Mouse (Mus musculus): ENCODE measurements around the gene Epas1. TPM values are rescaled to one million over a fixed set of nuclear protein-coding genes. Genes with fewer than 3 reads are reported as not detected.

The Epas1 gene
- total and polyA plus RNA-seq, 2 experiments from 2014 or later: 4.7 to 14.3 TPM

GRCm38 (mm10) chr17:86713591-86713990 lies 39.9 kb upstream of the Epas1 start:
- WGBS: 40% methylated on average over 8 of the region's 8 CpGs
- no peak for TF ChIP-seq CTCF (IDR thresholded peaks at IDR 0.05; ENCODE audit: low read depth)
- ATAC-seq: no peak

GRCm38 (mm10) chr17:86724786-86725415 lies 28.6 kb upstream of the Epas1 start:
- H3K27me3 ChIP-seq (ENCODE audit: insufficient read depth, low read length): no peaks in the 10 kb centered on the region
- WGBS: 75% methylated on average over 8 of the region's 8 CpGs
- H3K4me1 ChIP-seq (ENCODE audit: insufficient read depth): no peaks in the 10 kb centered on the region
- H3K27ac ChIP-seq (ENCODE audit: low read depth, low read length): no peak overlapping the region
- H3K4me3 ChIP-seq (ENCODE audit: low read depth, low read length): no peak overlapping the region
- DNase-seq: peak; percentile 14
- no peak for ATAC-seq
- H3K9ac ChIP-seq: no peak overlapping the region
- no peak for TF ChIP-seq CTCF (IDR thresholded peaks at IDR 0.05; ENCODE audit: low read depth)
- H3K36me3 ChIP-seq (ENCODE audit: insufficient read depth): no peaks in the 10 kb centered on the region
- no peaks in the 10 kb centered on the region for H3K9me3 ChIP-seq (ENCODE audit: low read length)
- H3K4me2 ChIP-seq (ENCODE audit: low read depth): no peak overlapping the region

More at GRCm38 (mm10) chr17:86713591-86713990, 39.9 kb upstream of the Epas1 start:
- Histone ChIP-seq H3K4me3 (ENCODE audit: low read depth, low read length) (no peak overlapping the region), H3K27ac (ENCODE audit: low read depth, low read length) (no peak overlapping the region), H3K36me3 (ENCODE audit: insufficient read depth) (no peaks in the 10 kb centered on the region), H3K9ac (no peak overlapping the region), H3K4me1 (ENCODE audit: insufficient read depth) (no peaks in the 10 kb centered on the region), H3K27me3 (ENCODE audit: insufficient read depth, low read length) (no peaks in the 10 kb centered on the region), H3K4me2 (ENCODE audit: low read depth) (no peak overlapping the region), H3K9me3 (ENCODE audit: low read length) (no peaks in the 10 kb centered on the region)
- no peak for DNase-seq

GRCm38 (mm10) chr17:86726480-86726879 lies 27.0 kb upstream of the Epas1 start:
- H3K9me3 ChIP-seq (ENCODE audit: low read length): no peaks in the 10 kb centered on the region
- H3K27me3 ChIP-seq (ENCODE audit: insufficient read depth, low read length): no peaks in the 10 kb centered on the region
- no peak for TF ChIP-seq CTCF (IDR thresholded peaks at IDR 0.05; ENCODE audit: low read depth)
- no peak overlapping the region for H3K9ac ChIP-seq
- ATAC-seq (no peak), DNase-seq (peak; percentile 16)
- no peak overlapping the region for H3K4me3 ChIP-seq (ENCODE audit: low read depth, low read length)
- H3K4me1 ChIP-seq (ENCODE audit: insufficient read depth): no peaks in the 10 kb centered on the region
- no peak overlapping the region for H3K4me2 ChIP-seq (ENCODE audit: low read depth)
- H3K36me3 ChIP-seq (ENCODE audit: insufficient read depth): no peaks in the 10 kb centered on the region
- 52% methylated on average over 7 of the region's 7 CpGs for WGBS
- no peak overlapping the region for H3K27ac ChIP-seq (ENCODE audit: low read depth, low read length)

GRCm38 (mm10) chr17:86727031-86727430 lies 26.5 kb upstream of the Epas1 start:
- no peak for ATAC-seq

GRCm38 (mm10) chr17:86731273-86731672 lies 22.2 kb upstream of the Epas1 start:
- Histone ChIP-seq H3K27ac (ENCODE audit: low read depth, low read length) (no peak overlapping the region), H3K4me1 (ENCODE audit: insufficient read depth) (no peaks in the 10 kb centered on the region), H3K36me3 (ENCODE audit: insufficient read depth) (no peaks in the 10 kb centered on the region), H3K4me3 (ENCODE audit: low read depth, low read length) (no peak overlapping the region), H3K27me3 (ENCODE audit: insufficient read depth, low read length) (no peaks in the 10 kb centered on the region), H3K9me3 (ENCODE audit: low read length) (no peaks in the 10 kb centered on the region), H3K9ac (no peak overlapping the region), H3K4me2 (ENCODE audit: low read depth) (no peak overlapping the region)
- WGBS: 82% methylated on average over 6 of the region's 6 CpGs
- no peak for TF ChIP-seq CTCF (IDR thresholded peaks at IDR 0.05; ENCODE audit: low read depth)
- DNase-seq (no peak), ATAC-seq (no peak)

More at GRCm38 (mm10) chr17:86727031-86727430, 26.5 kb upstream of the Epas1 start:
- Histone ChIP-seq H3K4me1 (ENCODE audit: insufficient read depth) (no peaks in the 10 kb centered on the region), H3K27me3 (ENCODE audit: insufficient read depth, low read length) (no peaks in the 10 kb centered on the region), H3K36me3 (ENCODE audit: insufficient read depth) (no peaks in the 10 kb centered on the region), H3K9ac (no peak overlapping the region), H3K4me3 (ENCODE audit: low read depth, low read length) (no peak overlapping the region), H3K4me2 (ENCODE audit: low read depth) (no peak overlapping the region), H3K9me3 (ENCODE audit: low read length) (no peaks in the 10 kb centered on the region), H3K27ac (ENCODE audit: low read depth, low read length) (no peak overlapping the region)
- DNase-seq: no peak
- WGBS: 87% methylated on average over 7 of the region's 7 CpGs
- TF ChIP-seq CTCF (IDR thresholded peaks at IDR 0.05; ENCODE audit: low read depth): no peak

GRCm38 (mm10) chr17:86732024-86732423 lies 21.5 kb upstream of the Epas1 start:
- peak; percentile 69 for ATAC-seq
- H3K9me3 ChIP-seq (ENCODE audit: low read length): no peaks in the 10 kb centered on the region
- TF ChIP-seq CTCF (IDR thresholded peaks at IDR 0.05; ENCODE audit: low read depth): no peak
- no peak for DNase-seq
- H3K4me3 ChIP-seq (ENCODE audit: low read depth, low read length): no peak overlapping the region
- no peak overlapping the region for H3K4me2 ChIP-seq (ENCODE audit: low read depth)
- no peak overlapping the region for H3K9ac ChIP-seq
- 10% methylated on average over 11 of the region's 11 CpGs for WGBS
- no peaks in the 10 kb centered on the region for H3K36me3 ChIP-seq (ENCODE audit: insufficient read depth)
- no peaks in the 10 kb centered on the region for H3K4me1 ChIP-seq (ENCODE audit: insufficient read depth)
- no peak overlapping the region for H3K27ac ChIP-seq (ENCODE audit: low read depth, low read length)
- no peaks in the 10 kb centered on the region for H3K27me3 ChIP-seq (ENCODE audit: insufficient read depth, low read length)

GRCm38 (mm10) chr17:86732522-86732921 lies 21.0 kb upstream of the Epas1 start:
- Histone ChIP-seq H3K4me1 (ENCODE audit: insufficient read depth) (no peaks in the 10 kb centered on the region), H3K36me3 (ENCODE audit: insufficient read depth) (no peaks in the 10 kb centered on the region), H3K4me3 (ENCODE audit: low read depth, low read length) (no peak overlapping the region), H3K9me3 (ENCODE audit: low read length) (no peaks in the 10 kb centered on the region), H3K27me3 (ENCODE audit: insufficient read depth, low read length) (no peaks in the 10 kb centered on the region), H3K9ac (no peak overlapping the region), H3K27ac (ENCODE audit: low read depth, low read length) (no peak overlapping the region), H3K4me2 (ENCODE audit: low read depth) (no peak overlapping the region)
- TF ChIP-seq CTCF (IDR thresholded peaks at IDR 0.05; ENCODE audit: low read depth): no peak
- ATAC-seq: no peak
- no peak for DNase-seq
- 78% methylated on average over 1 of the region's 1 CpGs for WGBS
